Mouse (Mus musculus) intestine, embryonic 14.5 days (tissue): ENCODE measurements around the gene Rxfp4. TPM values are rescaled to one million over a fixed set of nuclear protein-coding genes. Genes with fewer than 3 reads are reported as not detected.

Experiments
- ATAC-seq: fragments of 200-750 bp; cut with Nextera tagmentation; replicated peaks from 2 replicates; pipeline ENCODE4 v1.8.0; 2017; ENCODE audit warnings: low read depth, moderate number of reproducible peaks, moderate TSS enrichment, moderate library complexity; ENCODE audit not compliant: low FRiP score, low TSS enrichment
- DNase-seq: peaks from one replicate; pipeline ENCODE4 v3.0.0-alpha.2; 2018; ENCODE audit warnings: low spot score
- H3K27ac ChIP-seq: fragments of 300-500 bp; sonication (generic); 2 replicates; pipeline ENCODE4 v1.5.1; 2014; ENCODE audit warnings: low read depth, mild to moderate bottlenecking, control low read depth
- H3K27me3 ChIP-seq: fragments of 300-500 bp; sonication (generic); replicated peaks from 2 replicates; pipeline ENCODE4 v1.6.1; 2014; ENCODE audit warnings: low read length, control low read depth; ENCODE audit not compliant: control insufficient read depth, insufficient read depth
- H3K36me3 ChIP-seq: fragments of 300-500 bp; sonication (generic); 2 replicates; pipeline ENCODE4 v1.6.1; 2014; ENCODE audit warnings: low read length, control low read depth; ENCODE audit not compliant: control insufficient read depth, insufficient read depth
- H3K4me1 ChIP-seq: fragments of 300-500 bp; sonication (generic); replicated peaks from 2 replicates; pipeline ENCODE4 v1.6.1; 2014; ENCODE audit warnings: low read length, control low read depth, mixed read lengths; ENCODE audit not compliant: control insufficient read depth, insufficient read depth
- H3K4me2 ChIP-seq: fragments of 300-500 bp; sonication (generic); 2 replicates; pipeline ENCODE4 v1.6.1; 2014; ENCODE audit warnings: low read length
- H3K4me3 ChIP-seq: fragments of 300-500 bp; sonication (generic); 2 replicates; pipeline ENCODE4 v1.5.1; 2014; ENCODE audit warnings: low read depth, low read length, control low read depth, mixed read lengths
- H3K9ac ChIP-seq: fragments of 300-500 bp; sonication (generic); 2 replicates; pipeline ENCODE4 v1.6.1; 2014; ENCODE audit warnings: mild to moderate bottlenecking, low read length
- H3K9me3 ChIP-seq: fragments of 300-500 bp; sonication (generic); 2 replicates; pipeline ENCODE4 v1.6.1; 2016; ENCODE audit warnings: low read length, control low read depth; ENCODE audit not compliant: control insufficient read depth
- whole genome bisulfite sequencing: fragments of 180-500 bp; shearing (Covaris S2); extraction: QIAGEN DNeasy Blood & Tissue Kit; methylation state at CpG from one replicate; pipeline ENCODE4 v1.1.7; 2014; 5-methylcytosine and 5-hydroxymethylcytosine counted together
- polyA plus RNA-seq: library from polyadenylated mRNA; unstranded; fragments of >200 nt; fragmentation: Nextera tagmentation; extraction: Ambion mirVana; gene quantifications from 2 replicates; pipeline ENCODE4 v1.2.1, GENCODE M21; 2014

The Rxfp4 gene
- polyA plus RNA-seq, 1 experiment from 2014 or later: not detected

- ATAC-seq (no peak), DNase-seq (no peak)
- 76% methylated on average over 4 of the region's 4 CpGs for WGBS
Observed at GRCm38 (mm10) chr3:88602466-88602865, 50.5 kb downstream of the Rxfp4 start.

More at GRCm38 (mm10) chr3:88602466-88602865, 50.5 kb downstream of the Rxfp4 start:
- no peak overlapping the region for H3K4me3 ChIP-seq
- H3K27ac ChIP-seq: no peak overlapping the region
- H3K9me3 ChIP-seq: no peaks in the 10 kb centered on the region
- H3K4me1 ChIP-seq: no peaks in the 10 kb centered on the region; the same call in 1 of the 2 replicates
- H3K36me3 ChIP-seq: no peaks in the 10 kb centered on the region
- no peak overlapping the region for H3K9ac ChIP-seq
- H3K27me3 ChIP-seq: no peaks in the 10 kb centered on the region
- H3K4me2 ChIP-seq: no peak overlapping the region

Other genes with a start within 250 kb of the Rxfp4 start
- 150 and 154 TPM in 2 replicates for gene Pmf1, start 242.8 kb downstream of the Rxfp4 start, polyA plus RNA-seq
- gene Slc25a44, start 228.0 kb downstream of the Rxfp4 start, polyA plus RNA-seq: 19.7 and 20.1 TPM in 2 replicates
- 11.1 and 13.3 TPM in 2 replicates for gene Sema4a, start 192.0 kb downstream of the Rxfp4 start, polyA plus RNA-seq
- gene Lmna, start 143.2 kb downstream of the Rxfp4 start, polyA plus RNA-seq: 86.0 and 96.0 TPM in 2 replicates
- gene Mex3a, start 120.7 kb downstream of the Rxfp4 start, polyA plus RNA-seq: 19.8 and 23.8 TPM in 2 replicates
- 55.6 and 56.9 TPM in 2 replicates for gene Rab25, start 104.8 kb downstream of the Rxfp4 start, polyA plus RNA-seq
- gene Lamtor2, start 100.1 kb downstream of the Rxfp4 start, polyA plus RNA-seq: 98.9 and 102 TPM in 2 replicates
- 59.0 and 60.8 TPM in 2 replicates for gene Ubqln4, start 99.4 kb downstream of the Rxfp4 start, polyA plus RNA-seq
- gene Ssr2, start 77.3 kb downstream of the Rxfp4 start, polyA plus RNA-seq: 290 and 316 TPM in 2 replicates
- 87.0 and 98.4 TPM in 2 replicates for gene Arhgef2, start 47.2 kb downstream of the Rxfp4 start, polyA plus RNA-seq
- gene Khdc4, start 32.7 kb upstream of the Rxfp4 start, polyA plus RNA-seq: 78.9 and 87.9 TPM in 2 replicates
- gene Rit1, start 63.7 kb upstream of the Rxfp4 start, polyA plus RNA-seq: 56.4 and 62.1 TPM in 2 replicates
- 28.6 and 29.7 TPM in 2 replicates for gene Syt11, start 122.0 kb upstream of the Rxfp4 start, polyA plus RNA-seq
- 14.7 and 14.8 TPM in 2 replicates for gene Gon4l, start 182.1 kb upstream of the Rxfp4 start, polyA plus RNA-seq